Mouse (Mus musculus): ENCODE data around the gene Kcnn3. TPM values are rescaled to one million over a fixed set of nuclear protein-coding genes. Genes with fewer than 3 reads are reported as not detected.

The Kcnn3 gene
- polyA plus RNA-seq, 1 experiment from 2014 or later: 2.0 TPM

GRCm38 (mm10) chr3:89603300-89603699 lies 83.3 kb downstream of the Kcnn3 start:
- Histone ChIP-seq H3K27me3 (no peaks in the 10 kb centered on the region), H3K4me2 (no peak overlapping the region), H3K9ac (no peak overlapping the region), H3K36me3 (replicated peaks) (no peaks in the 10 kb centered on the region), H3K9me3 (peaks cover 9% of the 10 kb centered on the region), H3K4me1 (peaks cover 39% of the 10 kb centered on the region), H3K27ac (no peak overlapping the region), H3K4me3 (replicated peaks) (no peak overlapping the region)
- no peak for ATAC-seq (ENCODE audit: low FRiP score)
- WGBS: 87% methylated on average over 5 of the region's 5 CpGs

- WGBS: 63% methylated on average over 5 of the region's 5 CpGs
- Histone ChIP-seq H3K27ac (no peak overlapping the region), H3K4me3 (replicated peaks) (no peak overlapping the region), H3K27me3 (no peaks in the 10 kb centered on the region), H3K9ac (no peak overlapping the region), H3K36me3 (replicated peaks) (no peaks in the 10 kb centered on the region), H3K9me3 (no peaks in the 10 kb centered on the region), H3K4me1 (peaks cover 39% of the 10 kb centered on the region), H3K4me2 (no peak overlapping the region)
- no peak for ATAC-seq (ENCODE audit: low FRiP score)
These were observed 85.3 kb downstream of the Kcnn3 start for GRCm38 (mm10) chr3:89605235-89605634.

GRCm38 (mm10) chr3:89607327-89607726 lies 87.4 kb downstream of the Kcnn3 start:
- no peaks in the 10 kb centered on the region for H3K36me3 ChIP-seq (replicated peaks)
- no peak overlapping the region for H3K4me3 ChIP-seq (replicated peaks)
- peak overlapping the region; percentile 33 for H3K4me2 ChIP-seq
- peak; percentile 71 for ATAC-seq (ENCODE audit: low FRiP score)
- 19% methylated on average over 1 of the region's 1 CpGs for WGBS
- peaks cover 41% of the 10 kb centered on the region for H3K4me1 ChIP-seq
- H3K9me3 ChIP-seq: no peaks in the 10 kb centered on the region
- no peak overlapping the region for H3K9ac ChIP-seq
- H3K27ac ChIP-seq: peak overlapping the region; percentile 64; the same call in 1 of the 2 replicates
- no peaks in the 10 kb centered on the region for H3K27me3 ChIP-seq

GRCm38 (mm10) chr3:89612048-89612447 lies 92.1 kb downstream of the Kcnn3 start:
- Histone ChIP-seq H3K4me3 (replicated peaks) (no peak overlapping the region), H3K36me3 (replicated peaks) (no peaks in the 10 kb centered on the region), H3K27me3 (no peaks in the 10 kb centered on the region), H3K9ac (no peak overlapping the region), H3K27ac (no peak overlapping the region), H3K4me1 (peaks cover 30% of the 10 kb centered on the region), H3K9me3 (no peaks in the 10 kb centered on the region), H3K4me2 (no peak overlapping the region)
- WGBS: 84% methylated on average over 5 of the region's 5 CpGs
- no peak for ATAC-seq (ENCODE audit: low FRiP score)

- Histone ChIP-seq H3K9ac (no peak overlapping the region), H3K4me3 (replicated peaks) (no peak overlapping the region), H3K4me2 (peak overlapping the region; percentile 8; the same call in 1 of the 2 replicates), H3K36me3 (replicated peaks) (no peaks in the 10 kb centered on the region), H3K4me1 (peaks cover 22% of the 10 kb centered on the region), H3K27me3 (no peaks in the 10 kb centered on the region), H3K9me3 (no peaks in the 10 kb centered on the region), H3K27ac (peak overlapping the region; percentile 75)
- peak; percentile 92 for ATAC-seq (ENCODE audit: low FRiP score)
- 43% methylated on average over 18 of the region's 18 CpGs for WGBS
These were observed 93.9 kb downstream of the Kcnn3 start for GRCm38 (mm10) chr3:89613526-89614523.

- no peak for ATAC-seq (ENCODE audit: low FRiP score)
- Histone ChIP-seq H3K27ac (no peak overlapping the region), H3K4me3 (replicated peaks) (no peak overlapping the region), H3K27me3 (no peaks in the 10 kb centered on the region), H3K9me3 (no peaks in the 10 kb centered on the region), H3K9ac (no peak overlapping the region), H3K4me1 (peaks cover 16% of the 10 kb centered on the region), H3K36me3 (replicated peaks) (no peaks in the 10 kb centered on the region), H3K4me2 (no peak overlapping the region)
- 63% methylated on average over 6 of the region's 6 CpGs for whole genome bisulfite sequencing
These were observed 96.9 kb downstream of the Kcnn3 start for GRCm38 (mm10) chr3:89616861-89617260.

- WGBS: 94% methylated on average over 2 of the region's 2 CpGs
- Histone ChIP-seq H3K4me3 (replicated peaks) (no peak overlapping the region), H3K27me3 (no peaks in the 10 kb centered on the region), H3K4me2 (no peak overlapping the region), H3K27ac (no peak overlapping the region), H3K9ac (no peak overlapping the region), H3K9me3 (no peaks in the 10 kb centered on the region), H3K4me1 (peaks cover 18% of the 10 kb centered on the region), H3K36me3 (replicated peaks) (no peaks in the 10 kb centered on the region)
- no peak for ATAC-seq (ENCODE audit: low FRiP score)
These were observed 97.4 kb downstream of the Kcnn3 start for GRCm38 (mm10) chr3:89617360-89617759.

- Histone ChIP-seq H3K4me1 (peaks cover 48% of the 10 kb centered on the region), H3K4me3 (replicated peaks) (no peak overlapping the region), H3K27ac (peak overlapping the region; percentile 10; the same call in 1 of the 2 replicates), H3K27me3 (no peaks in the 10 kb centered on the region), H3K9ac (no peak overlapping the region), H3K9me3 (no peaks in the 10 kb centered on the region), H3K36me3 (replicated peaks) (no peaks in the 10 kb centered on the region), H3K4me2 (no peak overlapping the region; the same call in 1 of the 2 replicates)
- ATAC-seq (ENCODE audit: low FRiP score): peak; percentile 53; the same call in 1 of the 2 replicates
- 1% methylated on average over 6 of the region's 6 CpGs for WGBS
These were observed 102.9 kb downstream of the Kcnn3 start for GRCm38 (mm10) chr3:89622825-89623224.

- no peaks in the 10 kb centered on the region for H3K36me3 ChIP-seq (replicated peaks)
- no peak overlapping the region for H3K4me2 ChIP-seq
- H3K4me3 ChIP-seq (replicated peaks): no peak overlapping the region
- H3K9me3 ChIP-seq: no peaks in the 10 kb centered on the region
- H3K27me3 ChIP-seq: no peaks in the 10 kb centered on the region
- H3K9ac ChIP-seq: no peak overlapping the region
- WGBS: 16% methylated on average over 4 of the region's 4 CpGs
- peaks cover 51% of the 10 kb centered on the region for H3K4me1 ChIP-seq
- ATAC-seq (ENCODE audit: low FRiP score): no peak
- peak overlapping the region; percentile 33; the same call in 1 of the 2 replicates for H3K27ac ChIP-seq
These were observed 103.6 kb downstream of the Kcnn3 start for GRCm38 (mm10) chr3:89623531-89623930.

- H3K27ac ChIP-seq: peak overlapping the region; percentile 33
- no peaks in the 10 kb centered on the region for H3K27me3 ChIP-seq
- no peaks in the 10 kb centered on the region for H3K9me3 ChIP-seq
- H3K4me3 ChIP-seq (replicated peaks): no peak overlapping the region
- no peak overlapping the region for H3K4me2 ChIP-seq
- peaks cover 55% of the 10 kb centered on the region for H3K4me1 ChIP-seq
- no peak for ATAC-seq (ENCODE audit: low FRiP score)
- no peaks in the 10 kb centered on the region for H3K36me3 ChIP-seq (replicated peaks)
- WGBS: 57% methylated on average over 6 of the region's 6 CpGs
- H3K9ac ChIP-seq: no peak overlapping the region
These were observed 104.0 kb downstream of the Kcnn3 start for GRCm38 (mm10) chr3:89624001-89624400.

- WGBS: 76% methylated on average over 5 of the region's 5 CpGs
- no peaks in the 10 kb centered on the region for H3K36me3 ChIP-seq (replicated peaks)
- H3K27ac ChIP-seq: peak overlapping the region; percentile 71
- H3K27me3 ChIP-seq: no peaks in the 10 kb centered on the region
- no peak overlapping the region for H3K4me3 ChIP-seq (replicated peaks)
- ATAC-seq (ENCODE audit: low FRiP score): no peak
- H3K4me1 ChIP-seq: peaks cover 59% of the 10 kb centered on the region
- no peaks in the 10 kb centered on the region for H3K9me3 ChIP-seq
- H3K4me2 ChIP-seq: no peak overlapping the region
- H3K9ac ChIP-seq: no peak overlapping the region
These were observed 105.0 kb downstream of the Kcnn3 start for GRCm38 (mm10) chr3:89624814-89625445.

- peaks cover 59% of the 10 kb centered on the region for H3K4me1 ChIP-seq
- no peak overlapping the region for H3K4me3 ChIP-seq (replicated peaks)
- 38% methylated on average over 4 of the region's 4 CpGs for WGBS
- H3K27me3 ChIP-seq: no peaks in the 10 kb centered on the region
- 0 out of 2 replicates have a peak, but pooled peaks have one; percentile 12 for ATAC-seq (ENCODE audit: low FRiP score)
- peak overlapping the region; percentile 71 for H3K27ac ChIP-seq
- H3K4me2 ChIP-seq: no peak overlapping the region
- no peaks in the 10 kb centered on the region for H3K9me3 ChIP-seq
- peak overlapping the region; percentile 36 for H3K9ac ChIP-seq
- no peaks in the 10 kb centered on the region for H3K36me3 ChIP-seq (replicated peaks)
These were observed 106.6 kb downstream of the Kcnn3 start for GRCm38 (mm10) chr3:89626556-89626955.
